Mouse (Mus musculus) cerebellum, adult 9-11 months (tissue): ENCODE data around the gene Npas2.
A peak's percentile ranks its signal among the peaks of the same experiment; 100 is the strongest.

Experiments
- DNase-seq: peaks from one replicate; pipeline ENCODE4 v3.0.0; 2022

Gene Npas2

DNA sequence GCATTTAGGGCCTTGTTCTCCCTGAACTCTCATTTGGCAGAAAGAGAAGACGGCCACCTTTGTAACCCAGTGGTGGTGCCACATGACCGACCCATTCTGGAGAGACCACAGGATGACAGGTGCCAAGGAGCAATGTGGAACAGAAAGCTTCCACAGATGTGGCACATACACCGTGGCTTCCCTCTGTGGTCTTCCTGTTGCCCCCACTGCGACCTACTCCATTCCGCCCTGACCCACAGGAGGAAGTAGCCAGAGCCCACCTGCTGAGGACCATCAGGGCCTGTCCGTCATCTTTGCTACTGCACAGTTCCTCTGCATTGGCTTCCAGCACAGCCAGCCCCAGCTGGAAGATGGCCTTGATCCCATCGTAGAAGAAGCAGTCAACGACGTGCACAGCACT, 187.5 kb downstream of the Npas2 start:
- DNase-seq = no peak

- DNase-seq = no peak
Measured at GRCm38 (mm10) chr1:39384914-39385313, 191.4 kb downstream of the Npas2 start.

DNA sequence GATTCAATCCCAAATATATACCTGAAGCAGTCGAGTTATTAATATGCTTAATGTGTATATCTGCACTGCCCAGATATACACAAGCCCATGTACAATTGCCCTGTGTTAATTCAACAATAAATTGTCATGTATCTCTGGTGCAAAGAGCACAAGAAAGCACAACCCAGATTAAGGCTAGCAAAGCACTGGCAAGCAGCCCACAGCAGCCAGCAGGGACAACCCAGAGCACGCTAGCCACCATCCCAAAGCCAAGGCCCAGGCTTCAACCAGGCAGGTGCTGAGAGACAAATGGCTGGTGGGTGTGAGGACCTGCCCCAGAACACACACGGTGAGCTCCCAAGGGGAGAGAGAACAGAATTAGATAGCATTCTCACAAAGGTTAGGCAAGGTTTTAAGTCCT, 192.9 kb downstream of the Npas2 start:
- DNase-seq = no peak

DNA sequence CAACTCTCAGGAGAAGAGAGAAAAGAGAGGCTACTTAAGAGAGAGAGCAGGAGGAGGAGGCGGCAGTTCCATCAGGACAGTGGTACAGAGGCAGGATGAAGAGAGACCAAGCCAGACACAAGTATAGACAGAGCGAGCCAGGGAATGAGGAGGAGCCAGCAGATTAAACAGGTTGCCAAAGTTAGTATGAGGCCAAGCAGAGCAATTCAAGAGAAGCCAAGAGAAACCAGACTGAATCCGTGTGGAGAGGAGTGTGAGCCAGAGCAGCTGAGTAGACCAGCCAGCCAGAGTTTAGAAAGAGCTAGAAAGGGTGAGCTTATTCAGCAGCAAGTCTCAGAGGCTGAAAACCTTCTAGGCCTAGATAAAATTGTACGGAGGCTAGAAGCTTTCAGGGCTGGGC, 194.0 kb downstream of the Npas2 start:
- no peak for DNase-seq

- no peak for DNase-seq
Measured at GRCm38 (mm10) chr1:39388163-39388562, 194.6 kb downstream of the Npas2 start.

DNA sequence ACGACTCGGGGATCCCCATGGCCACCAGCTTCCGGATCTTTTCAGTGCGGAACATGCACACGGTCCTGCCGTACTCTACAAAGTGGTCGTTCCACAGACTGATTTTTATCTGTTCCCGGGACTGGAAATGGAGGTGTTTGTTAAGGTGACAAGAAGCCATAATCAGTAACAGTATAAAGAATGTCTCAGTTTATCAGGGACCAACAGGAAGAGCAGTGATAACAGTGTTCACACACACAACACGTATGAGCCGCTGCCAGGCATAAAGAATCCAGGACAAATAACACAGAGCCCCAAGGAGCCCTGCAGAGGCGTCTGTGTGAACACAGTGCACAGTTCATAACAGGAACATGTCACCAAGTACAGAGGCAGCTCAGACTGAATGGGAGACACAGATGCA, 195.8 kb downstream of the Npas2 start:
- DNase-seq = no peak

DNA sequence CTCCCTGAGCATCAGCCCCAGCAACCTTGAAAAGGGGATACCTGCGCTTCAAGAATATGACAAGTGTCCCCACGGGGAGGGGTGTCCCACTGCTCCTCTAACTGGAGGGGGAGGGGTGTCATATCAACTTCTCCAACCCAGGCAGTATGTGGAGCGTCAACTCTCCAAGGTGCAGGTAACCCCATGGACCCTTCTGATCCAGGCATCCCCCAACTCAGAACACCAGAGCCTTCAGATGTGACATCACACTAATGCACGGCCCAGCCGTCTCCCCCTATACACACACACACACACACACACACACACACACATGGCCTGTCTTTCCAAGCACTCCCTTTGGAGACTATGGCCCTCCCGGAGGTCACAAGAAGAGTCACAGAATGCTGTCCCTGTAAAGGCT, 198.1 kb downstream of the Npas2 start:
- no peak for DNase-seq

DNA sequence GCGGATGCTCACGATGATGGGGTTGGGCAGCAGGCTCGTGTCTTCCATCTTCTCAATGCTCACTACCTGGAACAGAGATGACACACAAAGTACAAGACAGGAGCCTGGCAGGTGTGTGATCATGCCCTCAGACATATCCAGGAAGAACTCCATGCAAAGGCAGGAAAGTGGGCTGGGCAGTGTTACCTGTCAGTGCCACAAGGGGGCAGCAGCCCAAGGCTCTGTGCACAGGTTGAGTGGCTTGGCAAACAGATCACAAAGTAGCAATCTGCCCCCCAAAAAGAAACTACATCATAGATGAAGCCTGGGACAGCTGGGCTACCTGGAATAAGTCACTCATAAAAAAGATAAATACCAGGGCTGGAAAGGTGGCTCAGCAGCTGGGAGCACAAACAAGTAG, 198.7 kb downstream of the Npas2 start:
- peak; percentile 80 for DNase-seq

DNA sequence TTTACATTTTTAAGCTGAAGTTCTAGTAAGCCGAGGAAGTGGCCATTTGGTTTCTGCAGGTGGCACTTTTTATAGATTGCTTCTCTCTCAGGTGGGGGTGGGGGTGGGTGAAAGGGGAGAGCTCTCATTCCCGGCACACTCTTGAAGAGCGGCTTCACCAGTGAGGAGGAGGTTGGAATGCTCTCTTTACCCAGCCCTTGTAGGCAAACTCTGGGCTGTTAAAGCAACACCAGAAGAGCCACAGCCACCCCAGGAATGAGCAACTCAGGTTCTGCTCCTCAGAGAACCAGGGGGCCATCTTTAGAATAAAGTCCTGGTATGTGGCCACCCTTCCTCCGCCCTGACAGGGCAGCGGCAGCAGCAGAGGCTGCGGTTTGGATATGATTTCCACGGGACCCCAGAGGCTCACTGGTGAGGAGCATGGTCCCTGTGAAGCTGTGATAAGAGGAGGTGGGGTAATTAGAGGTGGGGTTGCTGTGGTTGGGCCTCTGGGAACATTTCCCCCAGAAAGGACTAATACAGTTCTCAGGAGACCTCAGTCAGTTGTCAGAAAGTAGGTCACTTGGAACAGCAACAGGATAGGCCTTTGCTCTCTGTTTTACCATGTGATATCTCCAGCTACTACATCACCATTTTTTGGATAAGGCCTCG, 199.8 kb downstream of the Npas2 start:
- no peak for DNase-seq

DNA sequence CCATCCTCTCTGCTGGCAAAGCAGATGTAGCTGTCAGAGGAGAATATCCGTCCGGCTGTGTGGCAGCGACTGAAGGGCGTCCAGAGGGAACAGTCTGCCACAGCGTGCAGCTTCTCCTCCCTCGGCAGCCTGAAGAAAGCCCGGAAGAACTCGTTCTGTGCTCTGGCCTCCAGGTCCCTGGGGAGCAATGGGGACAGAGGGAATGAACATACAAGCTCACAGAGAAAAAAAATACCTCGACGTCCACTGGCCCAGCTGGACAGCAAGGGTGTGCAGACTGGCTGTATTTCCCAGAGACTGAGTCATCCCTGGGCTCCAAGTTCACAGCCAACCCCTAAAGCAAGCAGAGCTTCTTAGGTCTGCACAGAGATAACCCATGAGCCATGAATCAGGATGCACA, 200.6 kb downstream of the Npas2 start:
- no peak for DNase-seq

DNA sequence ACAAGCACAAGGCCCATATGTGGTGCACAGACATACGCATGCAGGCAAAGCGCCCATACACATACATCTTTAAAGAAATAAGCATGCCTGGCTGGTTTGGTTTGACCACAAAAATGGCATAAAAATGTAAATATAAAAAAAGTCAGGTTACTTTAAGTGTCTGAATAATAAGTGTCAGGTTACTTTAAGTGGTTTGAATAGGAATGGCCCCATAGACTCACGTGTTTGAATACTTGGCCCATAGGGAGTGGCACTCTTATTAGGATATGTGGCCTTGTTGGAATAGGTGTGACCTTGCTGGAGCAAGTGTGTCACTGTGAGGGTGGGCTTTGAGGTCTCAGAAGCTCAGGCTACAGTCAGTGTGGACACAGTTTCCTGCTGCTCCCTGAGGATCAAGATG, 201.1 kb downstream of the Npas2 start:
- DNase-seq = no peak

DNA sequence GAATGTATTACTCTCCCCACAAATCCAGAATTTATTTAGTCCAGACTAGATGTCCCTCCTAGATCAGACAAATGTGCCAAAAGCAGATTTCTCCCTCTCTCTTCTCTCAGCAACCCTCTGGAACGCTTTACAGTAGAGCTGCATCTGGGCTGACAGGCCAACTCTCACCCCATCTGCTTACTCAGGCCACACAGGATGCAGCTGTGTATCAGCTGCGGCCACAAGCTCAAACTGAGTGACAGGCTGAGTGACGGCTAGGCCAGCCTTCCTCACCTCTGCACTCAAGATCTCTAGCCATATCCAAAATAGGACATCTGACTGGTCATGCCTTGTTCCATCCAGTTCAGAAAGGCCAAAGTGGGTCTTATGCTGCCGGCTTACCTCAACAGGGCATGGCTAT, 202.8 kb downstream of the Npas2 start:
- no peak for DNase-seq

GRCm38 (mm10) chr1:39398284-39398683, 204.8 kb downstream of the Npas2 start:
- no peak for DNase-seq

DNA sequence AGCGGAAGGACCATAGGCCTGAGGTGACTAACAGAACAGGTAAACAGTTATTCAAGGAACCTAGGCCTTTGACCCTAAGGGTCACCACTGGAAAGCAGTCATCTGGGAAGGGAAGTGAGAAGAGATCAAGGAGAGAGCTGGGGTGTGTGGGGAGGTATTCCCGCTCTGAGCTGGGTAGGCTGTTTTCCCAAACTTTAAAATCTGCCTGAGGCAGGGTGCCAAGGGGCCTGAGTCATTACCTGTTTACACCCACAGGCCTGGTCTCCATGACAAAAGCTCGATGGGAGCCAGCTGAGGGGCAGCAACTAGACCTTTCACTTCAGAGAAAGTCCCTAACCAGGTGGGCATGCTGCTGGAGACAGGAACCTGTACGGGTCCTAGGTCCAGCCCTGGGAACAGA, 205.7 kb downstream of the Npas2 start:
- DNase-seq = no peak

GRCm38 (mm10) chr1:39400173-39400572, 206.6 kb downstream of the Npas2 start:
- no peak for DNase-seq

GRCm38 (mm10) chr1:39407108-39407507, 213.6 kb downstream of the Npas2 start:
- DNase-seq = no peak

DNA sequence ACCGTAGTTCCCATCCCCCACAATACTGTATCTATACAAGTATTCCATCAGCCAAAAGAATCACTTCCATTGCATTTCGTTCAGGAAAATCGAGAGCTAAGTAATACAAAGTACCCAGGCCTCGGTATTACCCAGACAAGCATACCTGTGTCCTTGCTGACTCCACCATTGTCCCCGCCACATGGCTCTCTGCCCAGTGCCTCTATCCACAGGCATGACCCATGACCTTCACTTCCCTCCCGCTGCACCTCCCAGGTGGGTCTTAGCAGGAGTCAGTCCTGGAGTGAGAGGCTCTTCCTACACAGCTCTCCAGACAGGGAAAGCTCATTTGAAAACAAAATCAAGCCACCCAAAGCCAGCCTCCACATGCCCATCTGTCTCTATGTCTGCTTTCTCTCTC, 214.6 kb downstream of the Npas2 start:
- DNase-seq = no peak

DNA sequence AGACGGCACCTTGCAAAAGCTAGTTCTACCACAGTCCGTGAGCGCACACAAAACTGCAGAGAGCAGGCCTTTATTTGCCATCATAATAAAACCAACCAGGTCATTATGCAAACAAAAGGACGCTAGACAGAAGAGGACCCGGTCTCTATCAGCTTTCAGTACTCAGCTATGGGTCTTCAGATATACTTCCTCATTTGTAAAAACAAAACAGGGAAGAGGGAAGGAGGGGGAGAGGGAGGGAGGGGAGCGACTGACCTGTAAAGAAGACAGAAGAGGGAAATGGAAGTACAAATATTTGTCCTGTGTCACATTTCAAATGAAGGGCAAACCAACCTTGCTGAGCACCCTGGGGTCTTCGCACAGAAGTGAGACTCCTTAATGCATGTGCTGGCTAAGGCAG, 215.1 kb downstream of the Npas2 start:
- DNase-seq = no peak

DNA sequence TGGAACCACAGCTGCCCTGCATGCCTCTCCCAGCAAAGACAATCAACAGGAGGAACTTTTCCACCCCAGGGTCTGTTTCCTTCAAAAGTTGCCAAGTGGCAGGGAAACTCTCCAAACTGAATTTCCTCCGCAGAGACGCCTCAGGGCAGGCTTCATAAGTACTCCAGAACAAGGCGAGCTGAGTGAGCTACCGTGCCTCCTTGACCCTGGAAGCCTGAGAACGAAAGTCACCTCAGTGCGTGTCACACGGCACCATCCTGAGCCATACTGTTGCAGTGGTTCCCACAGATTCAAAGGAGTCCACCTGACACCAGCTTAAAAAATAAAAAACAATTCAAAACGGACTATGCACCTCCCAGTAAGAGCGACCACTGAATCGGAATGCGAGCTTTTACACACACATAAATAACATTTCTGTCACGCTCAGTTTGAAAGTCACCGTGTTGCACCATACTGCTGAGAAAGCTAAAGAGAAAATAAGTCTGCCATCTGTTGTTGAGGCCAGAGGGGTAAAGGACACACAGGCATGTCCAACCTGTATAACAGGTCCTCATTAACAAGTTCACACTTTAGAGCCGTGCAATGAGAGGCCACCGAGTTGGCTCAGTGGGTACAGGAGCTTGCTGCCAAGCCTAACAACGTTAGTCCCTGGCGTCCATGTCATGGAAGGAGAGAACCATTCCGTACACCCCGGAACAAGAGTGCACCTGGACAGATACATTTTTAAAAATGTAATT, 216.7 kb downstream of the Npas2 start:
- no peak for DNase-seq
